Comparison of ENCODE assay signal across 25 mouse cellular contexts in genomic region chr2:161429294-161429693, GRCm38 (mm10).
DNase-seq lines count a peak whose midpoint lies in the region; ATAC-seq and TF ChIP-seq lines count a peak whose summit lies in the region.
"Had no signal": no experiment of that assay in that cellular context is flagged by ENCODE, and none has a peak within 500 bp of the region (broad histone marks: within the 10 kb centered on the region; RNA-seq: fewer than 3 reads in every experiment).

No protein-coding gene starts in this region.

- ATAC-seq in forebrain, embryonic 11.5 days (replicated peaks; ENCODE audit: low FRiP score) = 0 out of 2 replicates have a peak, but pooled peaks have one; percentile 33
- peak; percentile 59; the same call in 1 of the 2 replicates for ATAC-seq in forebrain, embryonic 16.5 days
- ATAC-seq in midbrain, embryonic 15.5 days (replicated peaks) = no peak
- ATAC-seq: activated CD4-positive, CD25-positive, alpha-beta regulatory T cell, adult 4 months; intestine, embryonic 15.5 days had no signal

- WGBS in forebrain, embryonic 11.5 days = 52% methylated on average over 3 of the region's 3 CpGs
- WGBS in forebrain, embryonic 10.5 days = 66% methylated on average over 3 of the region's 3 CpGs
- 19% methylated on average over 3 of the region's 3 CpGs for WGBS in forebrain, embryonic 16.5 days
- 45% methylated on average over 3 of the region's 3 CpGs for whole genome bisulfite sequencing in lung, adult 2 months
- WGBS in midbrain, embryonic 15.5 days = 75% methylated on average over 3 of the region's 3 CpGs

- H3K9me3 ChIP-seq in forebrain, embryonic 11.5 days (ENCODE audit: control insufficient read depth, low read length) = no peaks in the 10 kb centered on the region
- no peaks in the 10 kb centered on the region for H3K9me3 ChIP-seq in forebrain, embryonic 10.5 days
- no peaks in the 10 kb centered on the region for H3K9me3 ChIP-seq in forebrain, embryonic 16.5 days (ENCODE audit: control insufficient read depth, low read length)
- H3K9me3 ChIP-seq in midbrain, embryonic 15.5 days = peaks cover 2% of the 10 kb centered on the region; the same call in 1 of the 2 replicates
- H3K9me3 ChIP-seq: embryonic facial prominence, embryonic 12.5 days; embryonic facial prominence, embryonic 15.5 days; heart, embryonic 10.5 days; hindbrain, embryonic 12.5 days; hindbrain, embryonic 15.5 days; intestine, embryonic 15.5 days had no signal

- no peaks in the 10 kb centered on the region for H3K27me3 ChIP-seq in forebrain, embryonic 11.5 days (ENCODE audit: control insufficient read depth, insufficient read depth, low read length)
- 0 out of 2 replicates have a peak, but pooled peaks cover 3% of the 10 kb centered on the region for H3K27me3 ChIP-seq in forebrain, embryonic 10.5 days (ENCODE audit: poor library complexity, severe bottlenecking)
- H3K27me3 ChIP-seq in forebrain, embryonic 16.5 days (replicated peaks; ENCODE audit: control insufficient read depth, insufficient read depth, low read length) = no peaks in the 10 kb centered on the region
- H3K27me3 ChIP-seq in midbrain, embryonic 15.5 days (replicated peaks) = no peaks in the 10 kb centered on the region
- H3K27me3 ChIP-seq: embryonic facial prominence, embryonic 12.5 days; embryonic facial prominence, embryonic 15.5 days; heart, embryonic 13.5 days; hindbrain, embryonic 12.5 days; hindbrain, embryonic 15.5 days; intestine, embryonic 15.5 days had no signal

- H3K36me3 ChIP-seq in forebrain, embryonic 11.5 days (ENCODE audit: control insufficient read depth, insufficient read depth, low read length) = no peaks in the 10 kb centered on the region
- no peaks in the 10 kb centered on the region for H3K36me3 ChIP-seq in forebrain, embryonic 10.5 days (replicated peaks)
- no peaks in the 10 kb centered on the region for H3K36me3 ChIP-seq in forebrain, embryonic 16.5 days (ENCODE audit: control insufficient read depth, insufficient read depth)
- no peaks in the 10 kb centered on the region for H3K36me3 ChIP-seq in midbrain, embryonic 15.5 days (replicated peaks)
- H3K36me3 ChIP-seq: embryonic facial prominence, embryonic 12.5 days; embryonic facial prominence, embryonic 15.5 days; heart, embryonic 10.5 days; heart, embryonic 13.5 days; hindbrain, embryonic 12.5 days; hindbrain, embryonic 15.5 days; intestine, embryonic 15.5 days had no signal

- no peak overlapping the region for H3K4me3 ChIP-seq in forebrain, embryonic 11.5 days (ENCODE audit: low read depth, low read length)
- no peak overlapping the region for H3K4me3 ChIP-seq in forebrain, embryonic 10.5 days
- H3K4me3 ChIP-seq in forebrain, embryonic 16.5 days (replicated peaks; ENCODE audit: low read length) = no peak overlapping the region
- H3K4me3 ChIP-seq in lung, adult 2 months (replicated peaks; ENCODE audit: extremely low read depth, low read depth, low read length) = no peak overlapping the region
- no peak overlapping the region for H3K4me3 ChIP-seq in midbrain, embryonic 15.5 days
- H3K4me3 ChIP-seq: embryonic facial prominence, embryonic 12.5 days; embryonic facial prominence, embryonic 15.5 days; heart, adult 2 months; heart, embryonic 10.5 days; heart, embryonic 13.5 days; hindbrain, embryonic 12.5 days; hindbrain, embryonic 15.5 days; intestine, embryonic 15.5 days had no signal

- TF ChIP-seq CTCF in lung, adult 2 months (IDR thresholded peaks at IDR 0.05; ENCODE audit: insufficient read depth, low read length) = no peak

- no peak overlapping the region for H3K4me2 ChIP-seq in forebrain, embryonic 11.5 days (ENCODE audit: low read depth, low read length, severe bottlenecking)
- H3K4me2 ChIP-seq in forebrain, embryonic 16.5 days (ENCODE audit: low read length) = no peak overlapping the region
- H3K4me2 ChIP-seq in midbrain, embryonic 15.5 days = no peak overlapping the region
- H3K4me2 ChIP-seq: embryonic facial prominence, embryonic 12.5 days; embryonic facial prominence, embryonic 15.5 days; heart, embryonic 13.5 days; hindbrain, embryonic 12.5 days; hindbrain, embryonic 15.5 days; intestine, embryonic 15.5 days had no signal

- H3K9ac ChIP-seq in forebrain, embryonic 11.5 days (ENCODE audit: low read length) = no peak overlapping the region
- H3K9ac ChIP-seq in forebrain, embryonic 16.5 days (replicated peaks; ENCODE audit: low read depth, low read length) = no peak overlapping the region
- no peak overlapping the region for H3K9ac ChIP-seq in midbrain, embryonic 15.5 days
- H3K9ac ChIP-seq: embryonic facial prominence, embryonic 12.5 days; embryonic facial prominence, embryonic 15.5 days; heart, embryonic 13.5 days; hindbrain, embryonic 12.5 days; hindbrain, embryonic 15.5 days; intestine, embryonic 15.5 days had no signal

- H3K4me1 ChIP-seq in forebrain, embryonic 11.5 days (replicated peaks; ENCODE audit: control insufficient read depth, insufficient read depth, low read length) = no peaks in the 10 kb centered on the region
- peaks cover 10% of the 10 kb centered on the region for H3K4me1 ChIP-seq in forebrain, embryonic 10.5 days
- H3K4me1 ChIP-seq in forebrain, embryonic 16.5 days (replicated peaks; ENCODE audit: control insufficient read depth, insufficient read depth, low read length) = 0 out of 2 replicates have a peak, but pooled peaks cover 2% of the 10 kb centered on the region
- no peaks in the 10 kb centered on the region for H3K4me1 ChIP-seq in lung, adult 2 months (ENCODE audit: control insufficient read depth, insufficient read depth, low read length)
- no peaks in the 10 kb centered on the region for H3K4me1 ChIP-seq in midbrain, embryonic 15.5 days
- H3K4me1 ChIP-seq: embryonic facial prominence, embryonic 12.5 days; embryonic facial prominence, embryonic 15.5 days; heart, embryonic 10.5 days; heart, embryonic 13.5 days; hindbrain, embryonic 12.5 days; hindbrain, embryonic 15.5 days; intestine, embryonic 15.5 days had no signal

- no peak for TF ChIP-seq POLR2A in lung, adult 2 months (IDR thresholded peaks at IDR 0.05; ENCODE audit: borderline replicate concordance, extremely low read depth, low read depth, low read length)

- no peak overlapping the region for H3K27ac ChIP-seq in forebrain, embryonic 11.5 days (ENCODE audit: low read depth, low read length)
- H3K27ac ChIP-seq in forebrain, embryonic 10.5 days = no peak overlapping the region
- H3K27ac ChIP-seq in forebrain, embryonic 16.5 days (ENCODE audit: low read length) = no peak overlapping the region
- no peak overlapping the region for H3K27ac ChIP-seq in midbrain, embryonic 15.5 days
- H3K27ac ChIP-seq: embryonic facial prominence, embryonic 12.5 days; embryonic facial prominence, embryonic 15.5 days; heart, adult 2 months; heart, embryonic 10.5 days; heart, embryonic 13.5 days; hindbrain, embryonic 12.5 days; hindbrain, embryonic 15.5 days; intestine, embryonic 15.5 days had no signal

- no peak for DNase-seq in forebrain, embryonic 11.5 days (ENCODE audit: low spot score)
- no peak for DNase-seq in forebrain, embryonic 10.5 days (ENCODE audit: extremely low spot score, low spot score)
- peak; percentile 53 for DNase-seq in retina, postnatal 1 day
- DNase-seq in retina, embryonic 14.5 days (ENCODE audit: low spot score) = no peak
- no peak for DNase-seq in lung, adult 2 months
- DNase-seq: adrenal gland, adult 8-10 months; adrenal gland, postnatal 25 days; cerebellum, adult 11 months; cerebellum, adult 2 months; cerebellum, adult 9-11 months; cerebellum, postnatal 25 days; gastrocnemius, postnatal 10 days; gastrocnemius, postnatal 36 days; heart, adult 2 months; heart, postnatal 14 days had no signal
